Mouse (Mus musculus) heart, embryonic 12.5 days (tissue): ENCODE measurements at regions not wholly inside any gene's neighbourhood (a gene's known extent, or its start where the extent isn't known, plus 50 kb on each side); places are given as distances from the start of the nearest gene placed in this dataset.

Source experiments
- ATAC-seq: fragments of 200-750 bp; cut with Nextera tagmentation; 2 replicates; pipeline ENCODE4 v1.8.0; 2017; ENCODE audit warnings: moderate TSS enrichment, moderate library complexity; ENCODE audit not compliant: insufficient number of reproducible peaks, low FRiP score
- H3K27ac ChIP-seq: fragments of 300-500 bp; sonication (generic); 2 replicates; pipeline ENCODE4 v1.5.1; 2016; ENCODE audit warnings: mild to moderate bottlenecking, moderate library complexity; ENCODE audit not compliant: poor library complexity, severe bottlenecking
- H3K27me3 ChIP-seq: fragments of 300-500 bp; sonication (generic); replicated peaks from 2 replicates; pipeline ENCODE4 v1.6.1; 2016; ENCODE audit warnings: mild to moderate bottlenecking, moderate library complexity
- H3K36me3 ChIP-seq: fragments of 300-500 bp; sonication (generic); 2 replicates; pipeline ENCODE4 v1.6.1; 2016; ENCODE audit warnings: mild to moderate bottlenecking, moderate library complexity
- H3K4me1 ChIP-seq: fragments of 300-500 bp; sonication (generic); replicated peaks from 2 replicates; pipeline ENCODE4 v1.6.1; 2016; ENCODE audit warnings: mild to moderate bottlenecking
- H3K4me2 ChIP-seq: fragments of 300-500 bp; sonication (generic); 2 replicates; pipeline ENCODE4 v1.6.1; 2016; ENCODE audit warnings: mild to moderate bottlenecking, moderate library complexity
- H3K4me3 ChIP-seq: fragments of 300-500 bp; sonication (generic); 2 replicates; pipeline ENCODE4 v1.5.1; 2016; ENCODE audit warnings: mild to moderate bottlenecking
- H3K9ac ChIP-seq: fragments of 300-500 bp; sonication (generic); 2 replicates; pipeline ENCODE4 v1.6.1; 2016; ENCODE audit warnings: mild to moderate bottlenecking, moderate library complexity
- H3K9me3 ChIP-seq: fragments of 300-500 bp; sonication (generic); replicated peaks from 2 replicates; pipeline ENCODE4 v1.6.1; 2016; ENCODE audit warnings: mild to moderate bottlenecking, moderate library complexity
- WGBS: fragments of 180-500 bp; shearing (Covaris S2); methylation state at CpG from one replicate; pipeline ENCODE4 v1.1.7; 2016; 5-methylcytosine and 5-hydroxymethylcytosine counted together

GRCm38 (mm10) chr9:46558481-46558880 lies 238.7 kb upstream of the 4931429L15Rik start:
- ATAC-seq: no peak
- 81% methylated on average over 5 of the region's 5 CpGs for WGBS
- Histone ChIP-seq H3K4me1 (0 out of 2 replicates have a peak, but pooled peaks cover 13% of the 10 kb centered on the region), H3K36me3 (no peaks in the 10 kb centered on the region), H3K4me3 (no peak overlapping the region), H3K9ac (no peak overlapping the region), H3K27ac (no peak overlapping the region), H3K27me3 (peaks cover 22% of the 10 kb centered on the region; the same call in 1 of the 2 replicates), H3K9me3 (peaks cover 7% of the 10 kb centered on the region; the same call in 1 of the 2 replicates), H3K4me2 (no peak overlapping the region)

GRCm38 (mm10) chr9:46557781-46558180 lies 238.0 kb upstream of the 4931429L15Rik start:
- Histone ChIP-seq H3K27ac (no peak overlapping the region), H3K27me3 (peaks cover 26% of the 10 kb centered on the region; the same call in 1 of the 2 replicates), H3K4me2 (no peak overlapping the region), H3K9ac (no peak overlapping the region), H3K9me3 (peaks cover 7% of the 10 kb centered on the region; the same call in 1 of the 2 replicates), H3K4me1 (0 out of 2 replicates have a peak, but pooled peaks cover 13% of the 10 kb centered on the region), H3K36me3 (no peaks in the 10 kb centered on the region), H3K4me3 (no peak overlapping the region)
- 28% methylated on average over 5 of the region's 5 CpGs for whole genome bisulfite sequencing
- no peak for ATAC-seq

GRCm38 (mm10) chr9:46555156-46555555 lies 235.4 kb upstream of the 4931429L15Rik start:
- H3K36me3 ChIP-seq: no peaks in the 10 kb centered on the region
- 0 out of 2 replicates have a peak, but pooled peaks cover 13% of the 10 kb centered on the region for H3K4me1 ChIP-seq
- no peak overlapping the region for H3K27ac ChIP-seq
- no peak overlapping the region for H3K4me2 ChIP-seq
- H3K9ac ChIP-seq: no peak overlapping the region
- 41% methylated on average over 6 of the region's 6 CpGs for WGBS
- H3K4me3 ChIP-seq: no peak overlapping the region
- peaks cover 7% of the 10 kb centered on the region; the same call in 1 of the 2 replicates for H3K9me3 ChIP-seq
- no peak for ATAC-seq
- H3K27me3 ChIP-seq: peaks cover 33% of the 10 kb centered on the region; the same call in 1 of the 2 replicates

- Histone ChIP-seq H3K4me3 (no peak overlapping the region), H3K27me3 (peaks cover 31% of the 10 kb centered on the region; the same call in 1 of the 2 replicates), H3K27ac (no peak overlapping the region), H3K9ac (no peak overlapping the region), H3K9me3 (peaks cover 7% of the 10 kb centered on the region; the same call in 1 of the 2 replicates), H3K36me3 (no peaks in the 10 kb centered on the region), H3K4me1 (0 out of 2 replicates have a peak, but pooled peaks cover 13% of the 10 kb centered on the region), H3K4me2 (no peak overlapping the region)
- WGBS: 43% methylated on average over 6 of the region's 6 CpGs
- no peak for ATAC-seq
These were observed 234.9 kb upstream of the 4931429L15Rik start for GRCm38 (mm10) chr9:46554586-46555152.

GRCm38 (mm10) chr9:46549416-46549815 lies 229.6 kb upstream of the 4931429L15Rik start:
- Histone ChIP-seq H3K4me3 (no peak overlapping the region), H3K27me3 (peaks cover 13% of the 10 kb centered on the region; the same call in 1 of the 2 replicates), H3K9ac (no peak overlapping the region), H3K27ac (no peak overlapping the region), H3K36me3 (no peaks in the 10 kb centered on the region), H3K4me1 (0 out of 2 replicates have a peak, but pooled peaks cover 4% of the 10 kb centered on the region), H3K9me3 (no peaks in the 10 kb centered on the region), H3K4me2 (no peak overlapping the region)
- no peak for ATAC-seq
- WGBS: 44% methylated on average over 4 of the region's 4 CpGs

- no peaks in the 10 kb centered on the region for H3K9me3 ChIP-seq
- H3K4me2 ChIP-seq: no peak overlapping the region
- no peak overlapping the region for H3K4me3 ChIP-seq
- no peak overlapping the region for H3K9ac ChIP-seq
- WGBS: 82% methylated on average over 3 of the region's 3 CpGs
- no peaks in the 10 kb centered on the region for H3K27me3 ChIP-seq
- H3K4me1 ChIP-seq: no peaks in the 10 kb centered on the region
- no peak overlapping the region for H3K27ac ChIP-seq
- no peak for ATAC-seq
- H3K36me3 ChIP-seq: no peaks in the 10 kb centered on the region
These were observed 224.5 kb upstream of the 4931429L15Rik start for GRCm38 (mm10) chr9:46544326-46544725.

GRCm38 (mm10) chr9:46541001-46541400 lies 221.2 kb upstream of the 4931429L15Rik start:
- ATAC-seq: no peak
- H3K4me3 ChIP-seq: no peak overlapping the region
- H3K9me3 ChIP-seq: no peaks in the 10 kb centered on the region
- H3K4me1 ChIP-seq: no peaks in the 10 kb centered on the region
- H3K4me2 ChIP-seq: no peak overlapping the region
- 65% methylated on average over 2 of the region's 2 CpGs for WGBS
- no peak overlapping the region for H3K27ac ChIP-seq
- H3K9ac ChIP-seq: no peak overlapping the region
- H3K27me3 ChIP-seq: no peaks in the 10 kb centered on the region
- no peaks in the 10 kb centered on the region for H3K36me3 ChIP-seq

- Histone ChIP-seq H3K9ac (no peak overlapping the region), H3K27ac (no peak overlapping the region), H3K4me3 (no peak overlapping the region), H3K27me3 (no peaks in the 10 kb centered on the region), H3K4me2 (no peak overlapping the region), H3K4me1 (no peaks in the 10 kb centered on the region), H3K36me3 (no peaks in the 10 kb centered on the region), H3K9me3 (no peaks in the 10 kb centered on the region)
- ATAC-seq: no peak
- 47% methylated on average over 4 of the region's 4 CpGs for WGBS
These were observed 218.8 kb upstream of the 4931429L15Rik start for GRCm38 (mm10) chr9:46538616-46539015.

GRCm38 (mm10) chr9:46516401-46517130 lies 196.8 kb upstream of the 4931429L15Rik start:
- no peak for ATAC-seq
- whole genome bisulfite sequencing: 82% methylated on average over 20 of the region's 20 CpGs
- no peak overlapping the region for H3K4me2 ChIP-seq
- H3K4me1 ChIP-seq: no peaks in the 10 kb centered on the region
- H3K9ac ChIP-seq: no peak overlapping the region
- no peak overlapping the region for H3K27ac ChIP-seq
- H3K4me3 ChIP-seq: no peak overlapping the region
- peaks cover 8% of the 10 kb centered on the region; the same call in 1 of the 2 replicates for H3K27me3 ChIP-seq
- no peaks in the 10 kb centered on the region for H3K36me3 ChIP-seq
- H3K9me3 ChIP-seq: peaks cover 9% of the 10 kb centered on the region; the same call in 1 of the 2 replicates

GRCm38 (mm10) chr9:46512276-46513051 lies 192.7 kb upstream of the 4931429L15Rik start:
- 53% methylated on average over 6 of the region's 6 CpGs for WGBS
- H3K4me2 ChIP-seq: no peak overlapping the region
- no peaks in the 10 kb centered on the region for H3K36me3 ChIP-seq
- no peak overlapping the region for H3K9ac ChIP-seq
- H3K27me3 ChIP-seq: peaks cover 16% of the 10 kb centered on the region; the same call in 1 of the 2 replicates
- no peak overlapping the region for H3K4me3 ChIP-seq
- ATAC-seq: no peak
- no peaks in the 10 kb centered on the region; the same call in 1 of the 2 replicates for H3K4me1 ChIP-seq
- no peak overlapping the region for H3K27ac ChIP-seq
- 0 out of 2 replicates have a peak, but pooled peaks cover 5% of the 10 kb centered on the region for H3K9me3 ChIP-seq

- no peak overlapping the region for H3K27ac ChIP-seq
- peaks cover 20% of the 10 kb centered on the region; the same call in 1 of the 2 replicates for H3K27me3 ChIP-seq
- WGBS: 51% methylated on average over 6 of the region's 6 CpGs
- 0 out of 2 replicates have a peak, but pooled peaks cover 5% of the 10 kb centered on the region for H3K9me3 ChIP-seq
- no peak for ATAC-seq
- H3K36me3 ChIP-seq: no peaks in the 10 kb centered on the region
- no peak overlapping the region for H3K9ac ChIP-seq
- no peaks in the 10 kb centered on the region; the same call in 1 of the 2 replicates for H3K4me1 ChIP-seq
- no peak overlapping the region for H3K4me2 ChIP-seq
- H3K4me3 ChIP-seq: no peak overlapping the region
These were observed 191.5 kb upstream of the 4931429L15Rik start for GRCm38 (mm10) chr9:46511307-46511706.
